Mouse (Mus musculus) stomach, embryonic 14.5 days (tissue): ENCODE measurements around the gene Rnf20. TPM values are rescaled to one million over a fixed set of nuclear protein-coding genes. Genes with fewer than 3 reads are reported as not detected.
"Not testable (repeated sequence)": the region's sequence is repeated elsewhere in the genome, so short reads cannot be mapped to it uniquely, and the experiment has no call there.

Source experiments
- ATAC-seq: fragments of 200-750 bp; cut with Nextera tagmentation; 2 replicates; pipeline ENCODE4 v1.8.0; 2017; ENCODE audit warnings: low read depth, moderate TSS enrichment; ENCODE audit not compliant: insufficient number of reproducible peaks, insufficient read depth, low FRiP score
- H3K27ac ChIP-seq: fragments of 300-500 bp; sonication (generic); 2 replicates; pipeline ENCODE4 v1.5.1; 2014; ENCODE audit warnings: mild to moderate bottlenecking, low read length, moderate library complexity, mixed read lengths
- H3K27me3 ChIP-seq: fragments of 300-500 bp; sonication (generic); 2 replicates; pipeline ENCODE4 v1.6.1; 2014; ENCODE audit warnings: low read length, control low read depth, mixed read lengths; ENCODE audit not compliant: control insufficient read depth, insufficient read depth
- H3K36me3 ChIP-seq: fragments of 300-500 bp; sonication (generic); 2 replicates; pipeline ENCODE4 v1.6.1; 2014; ENCODE audit warnings: mild to moderate bottlenecking, control low read depth, low read length, moderate library complexity, mixed read lengths; ENCODE audit not compliant: control insufficient read depth, insufficient read depth
- H3K4me1 ChIP-seq: fragments of 300-500 bp; sonication (generic); 2 replicates; pipeline ENCODE4 v1.6.1; 2014; ENCODE audit warnings: low read length, control low read depth, mixed read lengths; ENCODE audit not compliant: control insufficient read depth, insufficient read depth
- H3K4me2 ChIP-seq: fragments of 300-500 bp; sonication (generic); replicated peaks from 2 replicates; pipeline ENCODE4 v1.6.1; 2014; ENCODE audit warnings: low read depth, low read length, control low read depth
- H3K4me3 ChIP-seq: fragments of 300-500 bp; sonication (generic); 2 replicates; pipeline ENCODE4 v1.5.1; 2014; ENCODE audit warnings: low read depth, low read length, control low read depth
- H3K9ac ChIP-seq: fragments of 300-500 bp; sonication (generic); replicated peaks from 2 replicates; pipeline ENCODE4 v1.6.1; 2014; ENCODE audit warnings: low read depth, mild to moderate bottlenecking, control low read depth, low read length, moderate library complexity, mixed read lengths
- H3K9me3 ChIP-seq: fragments of 300-500 bp; sonication (generic); 2 replicates; pipeline ENCODE4 v1.6.1; 2016; ENCODE audit warnings: low read depth, low read length, control low read depth; ENCODE audit not compliant: control insufficient read depth
- WGBS: fragments of 180-500 bp; shearing (Covaris S2); extraction: QIAGEN DNeasy Blood & Tissue Kit; methylation state at CpG from one replicate; pipeline ENCODE4 v1.1.7; 2014; 5-methylcytosine and 5-hydroxymethylcytosine counted together
- polyA plus RNA-seq: library from polyadenylated mRNA; unstranded; fragments of >200 nt; fragmentation: Nextera tagmentation; extraction: Ambion mirVana; gene quantifications from 2 replicates; pipeline ENCODE4 v1.2.1, GENCODE M21; 2014

The Rnf20 gene
- polyA plus RNA-seq, 1 experiment from 2014 or later: 59.6 TPM

- no peaks in the 10 kb centered on the region for H3K27me3 ChIP-seq
- 78% methylated on average over 2 of the region's 2 CpGs for WGBS
- no peaks in the 10 kb centered on the region for H3K9me3 ChIP-seq
- no peak overlapping the region for H3K4me2 ChIP-seq
- H3K4me1 ChIP-seq: no peaks in the 10 kb centered on the region
- H3K4me3 ChIP-seq: no peak overlapping the region
- H3K36me3 ChIP-seq: no peaks in the 10 kb centered on the region
- no peak for ATAC-seq
- H3K27ac ChIP-seq: no peak overlapping the region
- H3K9ac ChIP-seq: no peak overlapping the region
Measured at GRCm38 (mm10) chr4:49603161-49603560, 28.6 kb upstream of the Rnf20 start.

- no peak overlapping the region for H3K9ac ChIP-seq
- 65% methylated on average over 1 of the region's 1 CpGs for WGBS
- no peaks in the 10 kb centered on the region for H3K36me3 ChIP-seq
- H3K27ac ChIP-seq: no peak overlapping the region
- H3K4me3 ChIP-seq: no peak overlapping the region
- ATAC-seq: no peak
- H3K4me1 ChIP-seq: no peaks in the 10 kb centered on the region
- no peak overlapping the region for H3K4me2 ChIP-seq
- H3K27me3 ChIP-seq: no peaks in the 10 kb centered on the region
- no peaks in the 10 kb centered on the region for H3K9me3 ChIP-seq
Measured at GRCm38 (mm10) chr4:49604016-49604546, 27.7 kb upstream of the Rnf20 start.

GRCm38 (mm10) chr4:49604616-49605015, 27.2 kb upstream of the Rnf20 start:
- WGBS: 84% methylated on average over 5 of the region's 5 CpGs

GRCm38 (mm10) chr4:49605459-49605858, 26.3 kb upstream of the Rnf20 start:
- Histone ChIP-seq H3K4me1 (no peaks in the 10 kb centered on the region), H3K9me3 (no peaks in the 10 kb centered on the region), H3K27me3 (no peaks in the 10 kb centered on the region), H3K36me3 (no peaks in the 10 kb centered on the region), H3K27ac (no peak overlapping the region), H3K9ac (no peak overlapping the region), H3K4me3 (no peak overlapping the region), H3K4me2 (no peak overlapping the region)
- WGBS: 92% methylated on average over 1 of the region's 1 CpGs
- ATAC-seq: no peak

More at GRCm38 (mm10) chr4:49604616-49605015, 27.2 kb upstream of the Rnf20 start:
- Histone ChIP-seq H3K27me3 (no peaks in the 10 kb centered on the region), H3K36me3 (no peaks in the 10 kb centered on the region), H3K4me1 (no peaks in the 10 kb centered on the region), H3K9ac (no peak overlapping the region), H3K4me2 (no peak overlapping the region), H3K9me3 (no peaks in the 10 kb centered on the region), H3K4me3 (no peak overlapping the region), H3K27ac (no peak overlapping the region)
- ATAC-seq: no peak

- Histone ChIP-seq H3K4me1 (no peaks in the 10 kb centered on the region), H3K4me2 (no peak overlapping the region), H3K4me3 (no peak overlapping the region), H3K27me3 (no peaks in the 10 kb centered on the region), H3K36me3 (no peaks in the 10 kb centered on the region), H3K27ac (no peak overlapping the region), H3K9me3 (no peaks in the 10 kb centered on the region), H3K9ac (no peak overlapping the region)
- ATAC-seq: no peak
- WGBS: 93% methylated on average over 10 of the region's 10 CpGs
Measured at GRCm38 (mm10) chr4:49616924-49617323, 14.9 kb upstream of the Rnf20 start.

- 92% methylated on average over 7 of the region's 7 CpGs for WGBS
- H3K36me3 ChIP-seq: not testable (repeated sequence)
Measured at GRCm38 (mm10) chr4:49619861-49620260, 11.9 kb upstream of the Rnf20 start.

GRCm38 (mm10) chr4:49622272-49622671, 9.5 kb upstream of the Rnf20 start:
- Histone ChIP-seq H3K27ac (no peak overlapping the region), H3K36me3 (no peaks in the 10 kb centered on the region), H3K9ac (no peak overlapping the region), H3K4me1 (no peaks in the 10 kb centered on the region), H3K4me2 (no peak overlapping the region), H3K4me3 (no peak overlapping the region), H3K9me3 (no peaks in the 10 kb centered on the region), H3K27me3 (no peaks in the 10 kb centered on the region)
- WGBS: 50% methylated on average over 2 of the region's 2 CpGs
- peak; percentile 79; the same call in 1 of the 2 replicates for ATAC-seq

More at GRCm38 (mm10) chr4:49619861-49620260, 11.9 kb upstream of the Rnf20 start:
- H3K27me3 ChIP-seq, H3K4me1 ChIP-seq, H3K9ac ChIP-seq, ATAC-seq, H3K4me2 ChIP-seq, H3K27ac ChIP-seq, H3K9me3 ChIP-seq, H3K4me3 ChIP-seq: not testable (repeated sequence)

- Histone ChIP-seq H3K4me1 (no peaks in the 10 kb centered on the region), H3K36me3 (no peaks in the 10 kb centered on the region), H3K9ac (no peak overlapping the region), H3K4me2 (no peak overlapping the region), H3K9me3 (no peaks in the 10 kb centered on the region), H3K27ac (no peak overlapping the region), H3K4me3 (no peak overlapping the region), H3K27me3 (no peaks in the 10 kb centered on the region)
- ATAC-seq: no peak
- 79% methylated on average over 4 of the region's 4 CpGs for WGBS
Measured at GRCm38 (mm10) chr4:49623916-49624315, 7.9 kb upstream of the Rnf20 start.

GRCm38 (mm10) chr4:49624969-49625368, 6.8 kb upstream of the Rnf20 start:
- H3K9me3 ChIP-seq, H3K4me1 ChIP-seq, H3K9ac ChIP-seq, ATAC-seq, H3K36me3 ChIP-seq, H3K27ac ChIP-seq, H3K4me3 ChIP-seq, H3K4me2 ChIP-seq, H3K27me3 ChIP-seq: not testable (repeated sequence)
- 86% methylated on average over 4 of the region's 4 CpGs for WGBS
